Mouse (Mus musculus) heart, embryonic 15.5 days (tissue): ENCODE measurements at regions not wholly inside any gene's neighbourhood (a gene's known extent, or its start where the extent isn't known, plus 50 kb on each side); places are given as distances from the start of the nearest gene placed in this dataset.

Source experiments
- ATAC-seq: fragments of 200-750 bp; cut with Nextera tagmentation; replicated peaks from 2 replicates; pipeline ENCODE4 v1.8.0; 2017; ENCODE audit warnings: low read depth, moderate TSS enrichment; ENCODE audit not compliant: insufficient number of reproducible peaks, insufficient read depth, low FRiP score
- H3K27ac ChIP-seq: fragments of 300-500 bp; sonication (generic); 2 replicates; pipeline ENCODE4 v1.5.1; 2015; ENCODE audit warnings: mild to moderate bottlenecking, inconsistent platforms
- H3K27me3 ChIP-seq: fragments of 300-500 bp; sonication (generic); 2 replicates; pipeline ENCODE4 v1.6.1; 2015; ENCODE audit warnings: inconsistent platforms
- H3K36me3 ChIP-seq: fragments of 300-500 bp; sonication (generic); 2 replicates; pipeline ENCODE4 v1.6.1; 2015; ENCODE audit warnings: mild to moderate bottlenecking, inconsistent platforms
- H3K4me1 ChIP-seq: fragments of 300-500 bp; sonication (generic); replicated peaks from 2 replicates; pipeline ENCODE4 v1.6.1; 2015; ENCODE audit warnings: inconsistent platforms
- H3K4me2 ChIP-seq: fragments of 300-500 bp; sonication (generic); 2 replicates; pipeline ENCODE4 v1.6.1; 2015; ENCODE audit warnings: inconsistent platforms, mild to moderate bottlenecking, moderate library complexity
- H3K4me3 ChIP-seq: fragments of 300-500 bp; sonication (generic); 2 replicates; pipeline ENCODE4 v1.5.1; 2015; ENCODE audit warnings: mild to moderate bottlenecking, inconsistent platforms
- H3K9ac ChIP-seq: fragments of 300-500 bp; sonication (generic); 2 replicates; pipeline ENCODE4 v1.6.1; 2015; ENCODE audit warnings: mild to moderate bottlenecking, inconsistent platforms
- H3K9me3 ChIP-seq: fragments of 300-500 bp; sonication (generic); replicated peaks from 2 replicates; pipeline ENCODE4 v1.6.1; 2016; ENCODE audit warnings: inconsistent platforms
- WGBS: fragments of 180-500 bp; shearing (Covaris S2); methylation state at CpG from one replicate; pipeline ENCODE4 v1.1.7; 2015; ENCODE audit warnings: mixed read lengths; 5-methylcytosine and 5-hydroxymethylcytosine counted together

- no peak overlapping the region for H3K4me3 ChIP-seq
- no peak overlapping the region for H3K27ac ChIP-seq
- H3K4me1 ChIP-seq, result peaks cover 9% of the 10 kb centered on the region; the same call in 1 of the 2 replicates
- H3K27me3 ChIP-seq, result no peaks in the 10 kb centered on the region
- no peak overlapping the region for H3K4me2 ChIP-seq
- H3K9ac ChIP-seq, result no peak overlapping the region
- no peaks in the 10 kb centered on the region for H3K36me3 ChIP-seq
- H3K9me3 ChIP-seq, result no peaks in the 10 kb centered on the region
- WGBS, result 83% methylated on average over 5 of the region's 5 CpGs
- ATAC-seq, result no peak
Measured at GRCm38 (mm10) chr13:97678991-97679390, 81.4 kb downstream of the Gm10260 start.

- Histone ChIP-seq H3K4me1 (peaks cover 9% of the 10 kb centered on the region; the same call in 1 of the 2 replicates), H3K4me2 (no peak overlapping the region), H3K9me3 (no peaks in the 10 kb centered on the region), H3K36me3 (no peaks in the 10 kb centered on the region), H3K9ac (no peak overlapping the region), H3K4me3 (no peak overlapping the region), H3K27ac (no peak overlapping the region), H3K27me3 (no peaks in the 10 kb centered on the region)
- ATAC-seq, result no peak
- WGBS, result 35% methylated on average over 8 of the region's 8 CpGs
Measured at GRCm38 (mm10) chr13:97676536-97677048, 83.8 kb downstream of the Gm10260 start.

GRCm38 (mm10) chr13:97673107-97673506, 87.3 kb downstream of the Gm10260 start:
- H3K36me3 ChIP-seq, result no peaks in the 10 kb centered on the region
- no peak overlapping the region for H3K9ac ChIP-seq
- no peak overlapping the region for H3K27ac ChIP-seq
- 0 out of 2 replicates have a peak, but pooled peaks cover 3% of the 10 kb centered on the region for H3K27me3 ChIP-seq
- 68% methylated on average over 5 of the region's 5 CpGs for WGBS
- H3K4me2 ChIP-seq, result no peak overlapping the region
- no peaks in the 10 kb centered on the region for H3K9me3 ChIP-seq
- H3K4me1 ChIP-seq, result peaks cover 13% of the 10 kb centered on the region; the same call in 1 of the 2 replicates
- no peak for ATAC-seq
- H3K4me3 ChIP-seq, result no peak overlapping the region

- no peaks in the 10 kb centered on the region for H3K9me3 ChIP-seq
- 0 out of 2 replicates have a peak, but pooled peaks cover 3% of the 10 kb centered on the region for H3K27me3 ChIP-seq
- no peak overlapping the region for H3K9ac ChIP-seq
- H3K36me3 ChIP-seq, result no peaks in the 10 kb centered on the region
- H3K4me1 ChIP-seq, result peaks cover 13% of the 10 kb centered on the region; the same call in 1 of the 2 replicates
- no peak overlapping the region for H3K4me3 ChIP-seq
- ATAC-seq, result no peak
- H3K4me2 ChIP-seq, result no peak overlapping the region
- no peak overlapping the region for H3K27ac ChIP-seq
- WGBS, result 64% methylated on average over 7 of the region's 7 CpGs
Measured at GRCm38 (mm10) chr13:97672038-97672675, 88.3 kb downstream of the Gm10260 start.

GRCm38 (mm10) chr13:97669366-97669765, 91.1 kb downstream of the Gm10260 start:
- 78% methylated on average over 8 of the region's 8 CpGs for WGBS
- H3K9ac ChIP-seq, result no peak overlapping the region
- no peak overlapping the region for H3K27ac ChIP-seq
- H3K36me3 ChIP-seq, result no peaks in the 10 kb centered on the region
- no peak overlapping the region for H3K4me3 ChIP-seq
- no peaks in the 10 kb centered on the region for H3K9me3 ChIP-seq
- H3K27me3 ChIP-seq, result 0 out of 2 replicates have a peak, but pooled peaks cover 3% of the 10 kb centered on the region
- no peak for ATAC-seq
- H3K4me1 ChIP-seq, result 0 out of 2 replicates have a peak, but pooled peaks cover 4% of the 10 kb centered on the region
- H3K4me2 ChIP-seq, result no peak overlapping the region

- WGBS, result 38% methylated on average over 5 of the region's 5 CpGs
- no peaks in the 10 kb centered on the region for H3K36me3 ChIP-seq
- H3K9me3 ChIP-seq, result no peaks in the 10 kb centered on the region
- H3K27ac ChIP-seq, result no peak overlapping the region
- ATAC-seq, result no peak
- 0 out of 2 replicates have a peak, but pooled peaks cover 3% of the 10 kb centered on the region for H3K27me3 ChIP-seq
- H3K4me3 ChIP-seq, result no peak overlapping the region
- H3K9ac ChIP-seq, result no peak overlapping the region
- no peak overlapping the region for H3K4me2 ChIP-seq
- 0 out of 2 replicates have a peak, but pooled peaks cover 4% of the 10 kb centered on the region for H3K4me1 ChIP-seq
Measured at GRCm38 (mm10) chr13:97668910-97669309, 91.5 kb downstream of the Gm10260 start.

GRCm38 (mm10) chr13:97667313-97667712, 93.1 kb downstream of the Gm10260 start:
- no peak for ATAC-seq
- Histone ChIP-seq H3K36me3 (no peaks in the 10 kb centered on the region), H3K4me1 (0 out of 2 replicates have a peak, but pooled peaks cover 4% of the 10 kb centered on the region), H3K9ac (no peak overlapping the region), H3K4me3 (no peak overlapping the region), H3K9me3 (no peaks in the 10 kb centered on the region), H3K4me2 (no peak overlapping the region), H3K27me3 (0 out of 2 replicates have a peak, but pooled peaks cover 3% of the 10 kb centered on the region), H3K27ac (no peak overlapping the region)
- WGBS, result 89% methylated on average over 7 of the region's 7 CpGs

- Histone ChIP-seq H3K9ac (no peak overlapping the region), H3K4me1 (0 out of 2 replicates have a peak, but pooled peaks cover 4% of the 10 kb centered on the region), H3K9me3 (no peaks in the 10 kb centered on the region), H3K36me3 (no peaks in the 10 kb centered on the region), H3K4me3 (no peak overlapping the region), H3K27ac (no peak overlapping the region), H3K4me2 (no peak overlapping the region), H3K27me3 (0 out of 2 replicates have a peak, but pooled peaks cover 3% of the 10 kb centered on the region)
- no peak for ATAC-seq
- 80% methylated on average over 4 of the region's 4 CpGs for WGBS
Measured at GRCm38 (mm10) chr13:97666761-97667160, 93.7 kb downstream of the Gm10260 start.

- Histone ChIP-seq H3K4me3 (no peak overlapping the region), H3K9ac (no peak overlapping the region), H3K27me3 (no peaks in the 10 kb centered on the region), H3K4me1 (0 out of 2 replicates have a peak, but pooled peaks cover 4% of the 10 kb centered on the region), H3K9me3 (no peaks in the 10 kb centered on the region), H3K27ac (no peak overlapping the region), H3K36me3 (no peaks in the 10 kb centered on the region), H3K4me2 (no peak overlapping the region)
- 74% methylated on average over 1 of the region's 1 CpGs for WGBS
- ATAC-seq, result no peak
Measured at GRCm38 (mm10) chr13:97665226-97665625, 95.2 kb downstream of the Gm10260 start.

GRCm38 (mm10) chr13:97662741-97663140, 97.7 kb downstream of the Gm10260 start:
- H3K4me2 ChIP-seq, result no peak overlapping the region
- H3K9me3 ChIP-seq, result no peaks in the 10 kb centered on the region
- ATAC-seq, result peak; percentile 53
- no peak overlapping the region for H3K9ac ChIP-seq
- peak overlapping the region; percentile 40; the same call in 1 of the 2 replicates for H3K27ac ChIP-seq
- no peaks in the 10 kb centered on the region for H3K27me3 ChIP-seq
- H3K4me3 ChIP-seq, result no peak overlapping the region
- no peaks in the 10 kb centered on the region for H3K4me1 ChIP-seq
- H3K36me3 ChIP-seq, result no peaks in the 10 kb centered on the region
- 51% methylated on average over 8 of the region's 8 CpGs for WGBS

- H3K27ac ChIP-seq, result no peak overlapping the region
- ATAC-seq, result no peak
- H3K9ac ChIP-seq, result no peak overlapping the region
- H3K27me3 ChIP-seq, result no peaks in the 10 kb centered on the region
- H3K36me3 ChIP-seq, result no peaks in the 10 kb centered on the region
- no peaks in the 10 kb centered on the region for H3K9me3 ChIP-seq
- no peaks in the 10 kb centered on the region for H3K4me1 ChIP-seq
- 89% methylated on average over 2 of the region's 2 CpGs for WGBS
- H3K4me3 ChIP-seq, result no peak overlapping the region
- no peak overlapping the region for H3K4me2 ChIP-seq
Measured at GRCm38 (mm10) chr13:97656618-97657017, 103.8 kb downstream of the Gm10260 start.
